Mouse (Mus musculus): Measurements from ENCODE around the gene Tuba3a. TPM values are rescaled to one million over a fixed set of nuclear protein-coding genes. Genes with fewer than 3 reads are reported as not detected.
A peak's percentile ranks its signal among the peaks of the same experiment; 100 is the strongest.
"Not testable (repeated sequence)": the region's sequence is repeated elsewhere in the genome, so short reads cannot be mapped to it uniquely, and the experiment has no call there.

Gene Tuba3a
- polyA plus RNA-seq, 1 experiment from 2014 or later = 0.56 TPM

DNA sequence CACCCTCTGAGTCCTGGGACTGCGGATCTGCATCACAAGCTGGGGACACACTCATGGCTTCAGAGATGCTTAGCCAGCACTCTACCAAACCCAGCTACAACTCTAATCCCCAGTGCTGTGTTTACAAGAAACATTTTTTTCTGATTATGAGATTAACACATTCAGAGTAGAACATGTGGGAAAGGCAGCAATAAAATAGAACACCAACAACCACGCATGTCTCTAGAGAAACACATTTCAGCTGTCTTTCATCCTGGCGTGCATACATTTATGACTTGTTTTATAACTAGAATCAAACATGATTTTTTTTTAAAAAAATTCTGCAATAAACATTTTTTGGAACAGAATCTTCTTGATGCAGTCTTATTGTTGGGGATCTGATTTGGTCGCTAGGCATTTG is 1.1 kb upstream of the Tuba3a start:
- no peak overlapping the region for H3K4me2 ChIP-seq
- no peaks in the 10 kb centered on the region for H3K36me3 ChIP-seq
- H3K4me1 ChIP-seq (replicated peaks) = peaks cover 16% of the 10 kb centered on the region; the same call in 1 of the 2 replicates
- H3K4me3 ChIP-seq (replicated peaks) = no peak overlapping the region
- H3K9ac ChIP-seq (replicated peaks) = no peak overlapping the region
- no peak for ATAC-seq (ENCODE audit: insufficient number of reproducible peaks, insufficient read depth, low FRiP score, low TSS enrichment, low read depth)
- H3K9me3 ChIP-seq = no peaks in the 10 kb centered on the region
- peak overlapping the region; percentile 8; the same call in 1 of the 2 replicates for H3K27ac ChIP-seq
- WGBS = 78% methylated on average over 4 of the region's 4 CpGs
- H3K27me3 ChIP-seq = no peaks in the 10 kb centered on the region

DNA sequence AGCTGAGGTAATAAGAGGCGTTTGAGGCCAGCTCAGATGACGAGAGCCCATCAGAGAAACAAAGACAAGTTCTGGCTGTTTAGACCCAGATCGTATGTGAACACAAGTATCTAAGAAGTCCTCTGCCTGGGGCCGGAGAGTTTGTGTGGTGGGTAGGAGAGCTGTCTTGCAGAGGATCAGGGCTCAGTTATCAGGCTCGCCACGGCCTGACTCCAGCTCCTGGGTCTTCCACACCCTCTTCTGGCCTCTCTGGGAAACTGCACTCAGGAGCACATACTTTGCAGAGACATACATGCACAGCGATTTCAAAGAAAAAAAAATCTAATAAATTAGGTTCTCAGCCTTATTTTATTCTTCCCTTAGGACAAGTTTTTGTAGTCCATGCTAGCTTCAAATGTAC is 1.1 kb downstream of the Tuba3a start:
- Histone ChIP-seq H3K9me3 (no peaks in the 10 kb centered on the region), H3K4me1 (replicated peaks) (peaks cover 16% of the 10 kb centered on the region; the same call in 1 of the 2 replicates), H3K4me2 (no peak overlapping the region), H3K36me3 (no peaks in the 10 kb centered on the region), H3K9ac (replicated peaks) (no peak overlapping the region), H3K4me3 (replicated peaks) (no peak overlapping the region), H3K27me3 (no peaks in the 10 kb centered on the region), H3K27ac (no peak overlapping the region)
- no peak for ATAC-seq (ENCODE audit: insufficient number of reproducible peaks, insufficient read depth, low FRiP score, low TSS enrichment, low read depth)
- 88% methylated on average over 7 of the region's 7 CpGs for WGBS

DNA sequence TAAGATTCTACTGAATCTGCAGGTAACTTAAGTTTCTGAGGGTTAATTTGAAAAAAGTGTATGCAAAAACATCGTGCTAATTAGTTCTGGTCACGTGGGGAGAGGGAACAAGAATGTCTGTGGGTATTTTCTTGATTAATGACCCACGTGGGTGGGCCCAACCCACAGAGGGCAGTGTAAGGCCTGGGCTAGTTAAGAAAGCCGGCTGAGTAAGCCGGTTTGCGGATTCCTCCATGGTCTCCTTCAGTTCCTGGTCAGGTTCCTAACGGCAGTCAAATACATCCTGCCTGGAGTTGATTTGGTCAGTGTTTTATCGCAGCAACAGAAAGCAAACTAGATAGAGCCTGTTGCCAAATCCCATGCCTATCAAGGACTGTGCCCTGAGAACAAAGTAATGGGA is 1.6 kb downstream of the Tuba3a start:
- WGBS = 44% methylated on average over 8 of the region's 8 CpGs
- Histone ChIP-seq H3K36me3 (no peaks in the 10 kb centered on the region), H3K9ac (replicated peaks) (no peak overlapping the region), H3K27ac (no peak overlapping the region), H3K4me1 (replicated peaks) (peaks cover 16% of the 10 kb centered on the region; the same call in 1 of the 2 replicates), H3K9me3 (no peaks in the 10 kb centered on the region), H3K4me2 (no peak overlapping the region), H3K27me3 (no peaks in the 10 kb centered on the region), H3K4me3 (replicated peaks) (no peak overlapping the region)
- ATAC-seq (ENCODE audit: insufficient number of reproducible peaks, insufficient read depth, low FRiP score, low TSS enrichment, low read depth) = no peak

DNA sequence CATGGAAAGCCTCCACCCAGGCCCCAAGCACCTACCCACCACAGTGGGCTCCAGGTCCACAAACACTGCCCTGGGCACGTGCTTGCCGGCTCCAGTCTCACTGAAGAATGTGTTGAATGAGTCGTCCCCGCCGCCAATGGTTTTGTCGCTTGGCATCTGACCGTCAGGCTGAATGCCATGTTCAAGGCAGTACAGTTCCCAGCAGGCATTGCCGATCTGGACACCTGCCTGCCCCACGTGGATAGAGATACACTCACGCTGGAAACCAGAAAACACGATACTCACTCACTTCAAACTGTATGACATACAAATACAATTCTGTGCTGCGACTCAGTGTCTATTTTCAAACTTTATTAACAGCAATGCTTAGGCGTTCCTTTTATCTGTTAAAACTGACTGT is 3.1 kb downstream of the Tuba3a start:
- H3K4me2 ChIP-seq = not testable (repeated sequence)

DNA sequence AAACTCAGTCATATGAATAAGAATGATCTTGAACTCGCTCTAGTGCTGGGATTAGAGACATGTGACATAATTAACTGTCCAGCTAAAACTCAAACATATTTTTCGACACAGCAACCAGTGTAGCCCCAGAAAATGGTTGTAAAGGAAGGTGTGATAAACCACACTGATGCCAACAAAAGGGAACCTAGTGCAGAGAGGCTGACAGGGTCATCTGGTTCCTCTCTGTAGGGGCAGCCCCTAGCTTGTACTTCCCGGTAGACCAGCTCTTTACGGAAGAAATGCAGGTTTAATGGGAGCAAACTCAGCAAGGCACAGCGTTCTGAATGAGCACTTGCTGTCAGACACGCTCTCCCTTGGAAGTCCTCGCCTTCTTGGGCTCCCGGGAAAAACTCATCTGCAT is 6.1 kb downstream of the Tuba3a start:
- Histone ChIP-seq H3K27ac (no peak overlapping the region), H3K4me1 (replicated peaks) (no peaks in the 10 kb centered on the region), H3K4me2 (no peak overlapping the region), H3K9me3 (no peaks in the 10 kb centered on the region), H3K4me3 (replicated peaks) (no peak overlapping the region), H3K36me3 (no peaks in the 10 kb centered on the region), H3K27me3 (no peaks in the 10 kb centered on the region), H3K9ac (replicated peaks) (no peak overlapping the region)
- no peak for ATAC-seq (ENCODE audit: insufficient number of reproducible peaks, insufficient read depth, low FRiP score, low TSS enrichment, low read depth)
- 62% methylated on average over 8 of the region's 8 CpGs for WGBS

More for the DNA sequence above, 3.1 kb downstream of the Tuba3a start:
- not testable (repeated sequence) for H3K9ac ChIP-seq (replicated peaks); H3K27ac ChIP-seq; ATAC-seq (ENCODE audit: insufficient number of reproducible peaks, insufficient read depth, low FRiP score, low TSS enrichment, low read depth); H3K9me3 ChIP-seq; H3K4me3 ChIP-seq (replicated peaks); H3K27me3 ChIP-seq; H3K36me3 ChIP-seq
- H3K4me1 ChIP-seq (replicated peaks) = peaks cover 14% of the 10 kb centered on the region; the same call in 1 of the 2 replicates
- WGBS = 91% methylated on average over 13 of the region's 13 CpGs

DNA sequence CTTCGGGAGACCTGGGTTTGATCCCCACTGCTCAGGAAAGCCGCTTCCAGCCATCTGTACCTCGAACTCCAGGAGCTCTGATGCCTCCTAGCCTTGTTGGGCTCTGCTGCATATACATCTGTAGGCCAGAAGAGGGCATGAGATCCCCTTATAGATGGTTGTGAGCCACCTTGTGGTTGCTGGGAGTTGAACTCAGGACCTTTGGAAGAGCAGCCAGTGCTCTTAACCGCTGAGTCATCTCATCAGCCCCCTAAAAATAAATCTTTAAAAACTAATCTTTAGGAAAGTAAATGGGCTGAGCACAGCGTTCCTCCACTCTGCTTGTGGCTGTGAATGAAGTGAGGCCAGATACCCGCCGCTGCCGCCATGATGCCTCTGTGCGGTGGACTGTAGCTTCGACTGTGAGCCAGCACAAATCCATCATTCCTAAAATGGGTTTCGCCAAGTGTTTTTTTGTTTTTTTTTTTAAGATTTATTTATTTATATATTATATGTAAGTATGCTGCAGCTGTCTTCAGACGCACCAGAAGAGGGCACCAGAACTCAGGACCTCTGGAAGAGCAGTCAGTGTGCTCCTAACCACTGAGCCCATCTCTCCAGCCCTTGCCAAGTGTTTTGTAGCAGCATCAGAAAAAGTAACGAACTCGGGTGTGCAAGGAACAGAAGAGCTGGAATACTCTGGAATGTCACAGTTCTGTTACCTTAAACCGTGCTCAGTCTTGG is 10.8 kb downstream of the Tuba3a start:
- ATAC-seq (ENCODE audit: insufficient number of reproducible peaks, insufficient read depth, low FRiP score, low TSS enrichment, low read depth) = no peak
- 62% methylated on average over 15 of the region's 15 CpGs for WGBS

DNA sequence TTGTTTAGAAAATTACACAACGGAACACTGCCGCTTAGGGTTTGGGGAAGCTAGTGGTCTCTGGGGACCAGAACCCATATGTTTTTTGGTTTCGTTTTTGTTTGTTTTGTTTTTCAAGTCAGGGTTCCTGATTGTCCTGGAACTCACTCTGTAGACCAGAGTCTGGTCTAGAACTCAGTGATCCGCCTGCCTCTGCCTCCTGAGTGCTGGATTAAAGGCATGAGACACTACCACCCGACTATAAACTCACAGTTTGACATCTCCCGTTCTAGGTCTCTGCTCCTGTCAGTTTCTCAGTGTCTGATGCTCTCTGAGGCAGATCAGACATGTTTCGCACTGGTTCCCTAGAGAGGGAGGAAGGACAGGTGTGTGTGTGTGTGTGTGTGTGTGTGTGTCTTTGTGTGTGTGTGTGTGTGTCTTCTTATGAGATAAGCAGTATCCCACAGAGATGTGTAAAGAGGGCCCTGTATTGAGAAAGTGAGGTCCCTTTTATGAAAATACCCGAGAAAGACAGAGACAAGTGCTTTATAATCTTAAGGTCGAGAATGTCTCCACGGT is 13.5 kb downstream of the Tuba3a start:
- 81% methylated on average over 10 of the region's 10 CpGs for WGBS
- ATAC-seq (ENCODE audit: insufficient number of reproducible peaks, insufficient read depth, low FRiP score, low TSS enrichment, low read depth) = no peak
- no peak overlapping the region for H3K27ac ChIP-seq

More for the DNA sequence above, 10.8 kb downstream of the Tuba3a start:
- H3K4me3 ChIP-seq (replicated peaks) = no peak overlapping the region
- H3K36me3 ChIP-seq = no peaks in the 10 kb centered on the region
- H3K4me1 ChIP-seq (replicated peaks) = no peaks in the 10 kb centered on the region; the same call in 1 of the 2 replicates
- 0 out of 2 replicates have a peak, but pooled peaks cover 6% of the 10 kb centered on the region for H3K27me3 ChIP-seq
- no peak overlapping the region for H3K4me2 ChIP-seq
- H3K9ac ChIP-seq (replicated peaks) = no peak overlapping the region
- no peaks in the 10 kb centered on the region for H3K9me3 ChIP-seq
- no peak overlapping the region for H3K27ac ChIP-seq

DNA sequence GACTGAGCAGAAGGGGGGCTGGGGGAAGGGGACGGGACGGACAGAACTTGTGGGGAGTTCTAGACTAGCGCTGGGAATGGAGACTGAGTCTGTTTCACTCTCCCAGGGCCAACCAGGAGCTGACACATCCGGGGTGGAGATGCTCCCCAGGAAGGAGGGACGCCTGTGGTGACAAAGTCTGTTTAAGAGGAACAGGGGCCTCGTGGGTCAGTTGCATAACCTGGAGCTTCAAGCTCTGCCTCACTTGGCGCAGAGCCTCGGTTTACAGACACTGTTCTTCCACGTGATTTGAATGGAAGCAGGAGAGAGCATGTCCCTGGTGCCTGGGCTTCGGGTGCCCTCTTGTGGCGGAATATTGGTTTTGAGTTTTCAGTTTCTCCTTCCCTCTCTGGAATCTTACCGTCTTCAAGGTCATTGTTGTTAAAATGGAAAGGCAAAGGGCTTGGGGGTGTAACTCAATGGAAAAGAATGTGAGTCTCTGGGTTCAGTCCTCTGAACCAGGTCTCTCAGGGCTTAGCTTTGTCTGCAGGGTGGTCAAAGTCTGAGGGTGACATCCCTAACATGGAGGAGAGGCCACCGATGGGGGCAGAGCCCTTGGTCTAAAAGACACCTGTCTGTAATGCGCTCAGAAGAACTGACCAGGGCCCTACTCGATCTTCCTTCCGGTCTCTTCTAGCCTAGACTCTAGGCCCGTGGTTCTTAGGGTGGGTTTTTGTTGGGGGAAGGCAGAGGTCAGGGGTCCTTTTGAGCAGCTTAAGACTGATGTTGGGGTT is 14.2 kb downstream of the Tuba3a start:
- 0 out of 2 replicates have a peak, but pooled peaks cover 6% of the 10 kb centered on the region for H3K27me3 ChIP-seq
- H3K27ac ChIP-seq = no peak overlapping the region
- H3K9me3 ChIP-seq = no peaks in the 10 kb centered on the region
- peak overlapping the region; percentile 42 for H3K4me2 ChIP-seq
- H3K4me3 ChIP-seq (replicated peaks) = no peak overlapping the region; the same call in 1 of the 2 replicates
- H3K36me3 ChIP-seq = no peaks in the 10 kb centered on the region
- ATAC-seq (ENCODE audit: insufficient number of reproducible peaks, insufficient read depth, low FRiP score, low TSS enrichment, low read depth) = peak; percentile 76
- H3K4me1 ChIP-seq (replicated peaks) = no peaks in the 10 kb centered on the region; the same call in 1 of the 2 replicates
- peak overlapping the region; percentile 44; the same call in 1 of the 2 replicates for H3K9ac ChIP-seq (replicated peaks)
- WGBS = 20% methylated on average over 17 of the region's 17 CpGs

More for the DNA sequence above, 13.5 kb downstream of the Tuba3a start:
- 0 out of 2 replicates have a peak, but pooled peaks cover 6% of the 10 kb centered on the region for H3K27me3 ChIP-seq
- H3K36me3 ChIP-seq = no peaks in the 10 kb centered on the region
- H3K9ac ChIP-seq (replicated peaks) = no peak overlapping the region
- no peak overlapping the region for H3K4me2 ChIP-seq
- no peak overlapping the region for H3K4me3 ChIP-seq (replicated peaks)
- H3K9me3 ChIP-seq = no peaks in the 10 kb centered on the region
- H3K4me1 ChIP-seq (replicated peaks) = no peaks in the 10 kb centered on the region; the same call in 1 of the 2 replicates

DNA sequence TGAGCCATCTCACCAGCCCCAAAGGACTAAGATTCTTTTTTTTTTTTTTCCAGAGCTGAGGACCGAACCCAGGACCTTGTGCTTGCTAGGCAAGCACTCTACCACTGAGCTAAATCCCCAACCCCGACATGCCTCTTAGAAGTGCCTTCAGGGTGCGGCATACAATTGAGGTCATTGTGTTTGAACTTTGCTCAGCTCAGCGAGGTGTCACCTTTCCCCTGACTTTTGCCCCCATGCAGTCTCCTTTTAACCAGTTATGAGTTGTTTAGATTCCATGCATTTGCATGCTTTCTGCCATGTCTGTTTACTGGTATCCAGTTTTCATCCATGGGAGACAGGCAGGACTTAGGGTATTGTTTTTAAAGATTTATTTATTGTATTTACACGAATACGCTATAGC is 17.0 kb downstream of the Tuba3a start:
- Histone ChIP-seq H3K9ac (replicated peaks) (no peak overlapping the region), H3K4me1 (replicated peaks) (no peaks in the 10 kb centered on the region; the same call in 1 of the 2 replicates), H3K27me3 (0 out of 2 replicates have a peak, but pooled peaks cover 6% of the 10 kb centered on the region), H3K4me2 (no peak overlapping the region), H3K4me3 (replicated peaks) (no peak overlapping the region), H3K9me3 (no peaks in the 10 kb centered on the region), H3K36me3 (no peaks in the 10 kb centered on the region), H3K27ac (no peak overlapping the region)
- no peak for ATAC-seq (ENCODE audit: insufficient number of reproducible peaks, insufficient read depth, low FRiP score, low TSS enrichment, low read depth)
- 50% methylated on average over 6 of the region's 6 CpGs for WGBS

DNA sequence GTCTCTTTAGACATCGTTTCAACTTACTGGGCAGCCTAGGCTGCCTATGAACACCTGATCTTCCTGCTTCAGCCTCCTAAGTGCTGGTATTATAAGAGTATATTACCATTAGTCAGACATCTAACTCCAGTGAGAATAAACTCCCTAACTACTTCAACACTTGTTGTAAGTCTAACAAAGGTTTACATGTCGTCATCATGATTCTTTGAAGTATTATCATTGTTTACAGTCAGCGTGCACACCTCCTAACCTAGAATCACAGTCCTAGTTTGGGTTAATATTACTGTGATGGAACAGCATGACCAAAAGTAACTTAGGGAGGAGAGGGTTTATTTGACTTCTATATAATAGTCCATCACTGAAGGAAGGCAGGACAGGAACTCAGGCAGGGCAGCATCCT is 18.4 kb downstream of the Tuba3a start:
- Histone ChIP-seq H3K27ac (no peak overlapping the region), H3K27me3 (0 out of 2 replicates have a peak, but pooled peaks cover 6% of the 10 kb centered on the region), H3K4me2 (no peak overlapping the region), H3K9ac (replicated peaks) (no peak overlapping the region), H3K4me1 (replicated peaks) (no peaks in the 10 kb centered on the region; the same call in 1 of the 2 replicates), H3K4me3 (replicated peaks) (no peak overlapping the region), H3K9me3 (peaks cover 4% of the 10 kb centered on the region; the same call in 1 of the 2 replicates), H3K36me3 (no peaks in the 10 kb centered on the region)
- ATAC-seq (ENCODE audit: insufficient number of reproducible peaks, insufficient read depth, low FRiP score, low TSS enrichment, low read depth) = no peak
- WGBS = 83% methylated on average over 3 of the region's 3 CpGs

DNA sequence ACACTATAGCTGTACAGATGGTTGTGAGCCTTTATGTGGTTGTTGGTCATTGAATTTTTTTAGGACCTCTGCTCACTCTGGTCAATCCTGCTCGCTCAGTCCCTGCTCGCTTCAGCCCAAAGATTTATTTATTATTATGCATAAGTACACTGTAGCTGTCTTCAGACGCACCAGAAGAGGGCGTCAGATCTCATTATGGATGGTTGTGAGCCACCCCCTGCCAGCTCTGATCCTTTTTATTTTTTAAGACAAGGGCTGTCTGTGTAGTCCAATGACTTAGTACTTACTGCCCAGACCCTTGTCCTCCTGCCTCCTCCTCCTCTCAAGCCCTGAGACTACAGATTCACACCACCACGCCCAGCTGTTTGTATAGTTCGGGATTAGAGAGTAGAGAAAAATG is 19.2 kb downstream of the Tuba3a start:
- H3K9ac ChIP-seq (replicated peaks); H3K36me3 ChIP-seq; H3K4me3 ChIP-seq (replicated peaks); ATAC-seq (ENCODE audit: insufficient number of reproducible peaks, insufficient read depth, low FRiP score, low TSS enrichment, low read depth); H3K4me2 ChIP-seq; H3K9me3 ChIP-seq; H3K27me3 ChIP-seq; H3K4me1 ChIP-seq (replicated peaks); H3K27ac ChIP-seq: not testable (repeated sequence)
- WGBS = 61% methylated on average over 6 of the region's 6 CpGs
